Mouse (Mus musculus) spleen, adult 2 months (tissue): ENCODE measurements around the gene Fgf14. TPM values are rescaled to one million over a fixed set of nuclear protein-coding genes. Genes with fewer than 3 reads are reported as not detected.

Experiments
- DNase-seq, 2 experiments: peaks; one replicate each; pipeline versions ENCODE4 v3.0.0 to v3.0.0-alpha.2; 2012 to 2021; ENCODE audit warnings: low spot score in 2 of 2, low read depth in 1 of 2
- H3K27ac ChIP-seq: fragments of 200-500 bp; 2 replicates; pipeline ENCODE4 v1.5.1; 2012; ENCODE audit warnings: low read length, inconsistent platforms; ENCODE audit not compliant: insufficient read depth
- H3K27me3 ChIP-seq: fragments of 200-500 bp; 2 replicates; pipeline ENCODE4 v1.6.1; 2012; ENCODE audit warnings: mild to moderate bottlenecking, moderate library complexity, low read length, inconsistent platforms; ENCODE audit not compliant: control insufficient read depth, insufficient read depth
- H3K36me3 ChIP-seq: fragments of 200-500 bp; 2 replicates; pipeline ENCODE4 v1.6.1; 2012; ENCODE audit warnings: mild to moderate bottlenecking, low read length, inconsistent platforms; ENCODE audit not compliant: control insufficient read depth, insufficient read depth
- H3K4me1 ChIP-seq: fragments of 200-500 bp; 2 replicates; pipeline ENCODE4 v1.6.1; 2011; ENCODE audit warnings: inconsistent platforms; ENCODE audit not compliant: control insufficient read depth, insufficient read depth, insufficient read length
- H3K4me3 ChIP-seq: fragments of 200-500 bp; 2 replicates; pipeline ENCODE4 v1.5.1; 2011; ENCODE audit warnings: mild to moderate bottlenecking, inconsistent platforms; ENCODE audit not compliant: insufficient read depth, insufficient read length; ENCODE audit errors: extremely low read depth
- CTCF ChIP-seq: fragments of 200-500 bp; IDR thresholded peaks from 2 replicates; pipeline ENCODE4 v1.5.1; 2011; ENCODE audit warnings: mild to moderate bottlenecking, inconsistent platforms; ENCODE audit not compliant: insufficient read depth, insufficient read length, insufficient replicate concordance; ENCODE audit errors: extremely low read depth
- POLR2A ChIP-seq: fragments of 200-500 bp; IDR thresholded peaks from 2 replicates; pipeline ENCODE4 v1.6.1; 2011; ENCODE audit warnings: low read depth, low read length, inconsistent platforms
- WGBS: fragments of 180-500 bp; shearing (Covaris S2); methylation state at CpG from one replicate; pipeline ENCODE4 v1.1.7; 2018; 5-methylcytosine and 5-hydroxymethylcytosine counted together
- polyA plus RNA-seq: library from polyadenylated mRNA; depleted of rRNA; stranded (reverse); fragments of >200 nt; gene quantifications from 2 replicates; pipeline ENCODE4 v1.2.3, GENCODE M21; 2012

The Fgf14 gene
- polyA plus RNA-seq, 1 experiment = 0.02 TPM

DNA sequence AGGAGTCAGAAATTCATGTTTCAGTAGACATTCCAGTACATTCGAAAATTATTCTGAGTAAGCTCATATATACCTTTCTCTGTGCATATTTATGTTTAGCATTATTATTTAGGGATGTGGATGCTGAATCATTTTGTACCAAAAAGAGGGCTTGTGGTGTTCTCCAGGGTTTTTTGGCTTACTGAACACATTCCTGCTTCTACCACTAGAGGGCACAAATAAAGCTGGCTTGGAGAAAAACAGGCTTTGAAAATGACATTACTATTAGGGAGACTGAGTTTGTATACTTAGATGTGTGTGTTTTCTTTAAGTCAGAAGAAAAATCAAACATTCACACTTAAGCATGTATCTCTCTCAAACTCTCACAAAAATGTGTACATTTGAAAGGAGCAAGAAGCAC, 266.0 kb downstream of the Fgf14 start:
- 2% methylated on average over 1 of the region's 1 CpGs for WGBS
- no peak for TF ChIP-seq POLR2A
- TF ChIP-seq CTCF = no peak
- H3K27ac ChIP-seq = no peak overlapping the region
- H3K36me3 ChIP-seq = no peaks in the 10 kb centered on the region
- no peaks in the 10 kb centered on the region for H3K4me1 ChIP-seq
- no peaks in the 10 kb centered on the region for H3K27me3 ChIP-seq
- DNase-seq = no peak
- H3K4me3 ChIP-seq = no peak overlapping the region

DNA sequence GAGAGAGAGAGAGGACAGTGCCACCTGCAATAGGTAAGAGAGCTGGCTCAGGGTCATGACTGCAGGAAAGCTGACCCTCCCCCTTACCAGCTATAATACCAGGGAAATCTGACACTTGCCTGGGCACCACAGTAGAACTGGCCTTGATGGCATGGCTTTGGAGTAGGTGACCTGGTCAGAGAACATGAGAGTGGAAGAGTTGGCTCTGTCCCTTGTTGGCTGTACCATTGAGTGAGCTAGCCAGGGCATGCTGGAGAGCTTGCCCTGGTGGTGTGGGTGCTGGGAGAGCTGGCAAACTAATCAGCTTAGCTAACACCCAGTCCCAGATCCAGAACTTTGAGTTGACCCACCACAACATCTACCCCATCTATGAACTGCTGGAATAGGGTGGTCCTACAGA, 348.5 kb downstream of the Fgf14 start:
- DNase-seq = no peak
- no peaks in the 10 kb centered on the region for H3K27me3 ChIP-seq
- no peaks in the 10 kb centered on the region for H3K36me3 ChIP-seq
- H3K4me1 ChIP-seq = no peaks in the 10 kb centered on the region
- H3K27ac ChIP-seq = no peak overlapping the region
- no peak overlapping the region for H3K4me3 ChIP-seq
- TF ChIP-seq CTCF = no peak
- no peak for TF ChIP-seq POLR2A

DNA sequence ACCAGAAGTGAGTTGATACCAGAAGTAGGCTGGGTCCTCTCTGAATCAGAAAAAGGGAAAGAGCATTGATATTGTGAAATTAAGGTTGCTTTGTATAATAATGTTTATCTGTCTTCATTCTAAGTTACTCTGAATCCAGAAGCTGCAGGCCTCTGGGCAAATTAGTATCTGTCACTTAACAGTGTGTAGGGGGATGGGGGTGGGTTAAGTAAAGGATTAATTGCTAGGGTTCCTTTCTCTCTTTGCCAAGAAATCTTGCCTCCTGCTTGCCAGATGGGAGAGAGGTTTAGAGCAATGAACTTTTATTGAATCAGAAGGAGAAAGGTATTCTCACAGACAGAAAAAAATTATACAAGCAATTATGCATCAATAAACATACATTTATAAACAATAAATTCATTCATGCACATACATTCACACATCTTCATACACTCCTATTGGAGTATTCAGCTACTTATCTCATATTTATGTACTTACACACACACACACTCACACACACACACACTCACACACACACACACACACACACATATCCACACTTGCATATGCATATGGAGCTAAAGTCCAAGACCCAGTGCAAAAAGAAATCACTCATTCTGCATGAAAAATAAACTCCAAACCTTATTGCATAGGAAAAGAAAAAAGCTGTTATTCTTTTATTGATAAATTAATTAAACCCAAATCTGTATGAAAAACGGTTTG, 357.8 kb downstream of the Fgf14 start:
- H3K4me3 ChIP-seq = no peak overlapping the region
- H3K27ac ChIP-seq = no peak overlapping the region
- H3K27me3 ChIP-seq = no peaks in the 10 kb centered on the region
- H3K36me3 ChIP-seq = no peaks in the 10 kb centered on the region
- TF ChIP-seq POLR2A (no peak), CTCF (no peak)
- DNase-seq = no peak
- H3K4me1 ChIP-seq = no peaks in the 10 kb centered on the region
- 29% methylated on average over 1 of the region's 1 CpGs for WGBS

DNA sequence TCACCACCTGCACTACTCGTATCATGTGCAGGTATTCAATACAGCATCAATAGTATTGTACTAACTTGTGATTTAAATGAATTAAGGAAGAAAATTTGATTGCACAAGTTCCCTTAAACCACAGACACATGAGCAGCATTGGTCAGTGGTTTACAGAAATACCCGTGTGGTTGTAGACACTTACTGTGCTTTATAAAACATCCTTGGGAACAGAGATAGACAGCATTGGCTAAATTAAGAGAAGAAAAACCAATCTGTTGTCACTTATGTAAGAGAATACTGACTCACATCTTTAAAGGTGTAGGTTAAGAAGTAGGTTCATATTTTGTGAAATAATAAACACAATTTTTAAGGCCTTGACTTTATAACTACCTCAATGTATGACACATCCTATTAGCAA, 361.4 kb downstream of the Fgf14 start:
- Histone ChIP-seq H3K27me3 (no peaks in the 10 kb centered on the region), H3K27ac (no peak overlapping the region), H3K4me1 (no peaks in the 10 kb centered on the region), H3K4me3 (no peak overlapping the region), H3K36me3 (no peaks in the 10 kb centered on the region)
- WGBS = 75% methylated on average over 2 of the region's 2 CpGs
- DNase-seq = no peak
- TF ChIP-seq POLR2A (no peak), CTCF (no peak)

DNA sequence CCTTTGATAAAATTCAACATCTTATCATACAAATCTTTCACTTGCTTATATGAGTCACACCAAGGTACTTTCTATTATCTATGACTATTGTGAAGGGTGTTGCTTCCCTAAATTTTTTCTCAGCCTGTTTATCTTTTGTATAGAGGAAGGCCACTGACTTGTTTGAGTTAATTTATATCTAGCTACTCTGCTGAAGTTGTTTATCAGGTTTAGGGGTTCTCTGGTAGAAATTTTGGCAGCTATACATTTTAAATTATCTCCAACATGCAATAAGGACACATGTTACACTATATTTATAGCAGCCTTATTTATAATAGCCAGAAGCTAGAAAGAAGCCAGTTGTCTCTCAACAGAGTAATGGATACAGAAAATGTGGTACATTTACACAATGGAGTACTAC, 389.9 kb downstream of the Fgf14 start:
- TF ChIP-seq CTCF (no peak), POLR2A (no peak)
- DNase-seq = no peak
- Histone ChIP-seq H3K4me1 (no peaks in the 10 kb centered on the region), H3K36me3 (no peaks in the 10 kb centered on the region), H3K27ac (no peak overlapping the region), H3K27me3 (no peaks in the 10 kb centered on the region), H3K4me3 (no peak overlapping the region)

DNA sequence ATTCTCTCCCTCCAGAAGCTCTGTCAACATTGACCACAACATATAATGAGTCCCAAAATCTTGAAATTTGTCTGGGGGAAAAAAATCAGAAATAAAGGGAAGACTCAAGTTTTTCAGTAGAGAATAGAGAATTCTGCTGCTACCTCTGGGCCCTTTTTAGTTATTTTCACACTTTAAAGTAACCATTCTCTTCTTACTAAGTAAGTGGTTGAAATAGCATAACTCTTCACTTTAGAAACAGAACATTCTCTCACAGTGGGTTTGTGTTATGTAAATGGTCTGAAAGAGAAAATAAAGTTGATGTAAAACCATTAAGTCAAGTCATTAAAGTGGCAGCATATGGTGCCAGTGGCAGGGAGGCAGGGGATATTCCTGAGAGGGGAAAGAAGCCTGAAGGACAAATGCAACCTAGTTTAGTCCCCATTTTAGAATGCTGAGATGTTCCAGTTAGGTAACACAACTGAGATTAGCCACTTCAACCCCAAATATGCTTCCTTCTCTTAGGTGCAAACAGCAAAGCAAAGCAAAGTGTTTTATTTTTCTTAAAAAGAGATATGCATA, 398.5 kb downstream of the Fgf14 start:
- no peaks in the 10 kb centered on the region for H3K36me3 ChIP-seq
- H3K27me3 ChIP-seq = no peaks in the 10 kb centered on the region
- TF ChIP-seq POLR2A (no peak), CTCF (no peak)
- H3K27ac ChIP-seq = no peak overlapping the region
- no peak overlapping the region for H3K4me3 ChIP-seq
- no peak for DNase-seq
- no peaks in the 10 kb centered on the region for H3K4me1 ChIP-seq

DNA sequence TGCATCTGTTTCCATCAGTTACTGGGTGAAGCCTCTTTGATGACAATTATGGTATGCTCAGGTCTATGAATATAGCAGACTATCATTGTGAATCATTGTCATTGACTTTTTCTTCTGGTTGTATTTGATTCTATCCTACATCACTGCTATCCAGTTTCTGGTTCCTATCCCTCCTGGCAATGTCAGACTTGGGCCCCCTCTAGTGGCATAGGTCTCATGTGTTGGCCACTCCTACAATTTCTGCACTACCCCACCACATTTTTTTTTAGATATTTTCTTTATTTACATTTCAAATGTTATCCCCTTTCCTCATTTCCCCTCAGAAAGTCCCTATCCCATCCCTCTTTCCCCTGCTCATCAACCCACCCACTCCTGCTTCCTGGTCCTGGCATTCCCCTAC, 409.9 kb downstream of the Fgf14 start:
- no peak overlapping the region for H3K4me3 ChIP-seq
- no peaks in the 10 kb centered on the region for H3K27me3 ChIP-seq
- H3K36me3 ChIP-seq = no peaks in the 10 kb centered on the region
- DNase-seq = no peak
- H3K27ac ChIP-seq = no peak overlapping the region
- TF ChIP-seq POLR2A = no peak
- TF ChIP-seq CTCF = no peak
- H3K4me1 ChIP-seq = no peaks in the 10 kb centered on the region
